Mouse (Mus musculus) C2C12 (cell line): ENCODE data around the gene Runx2.

ENCODE experiments used
- CEBPB ChIP-seq: IDR thresholded peaks from one replicate; pipeline ENCODE4 v1.6.1; 2011; ENCODE audit warnings: low read depth, mild to moderate bottlenecking, control low read depth, moderate library complexity
- CTCF ChIP-seq: IDR thresholded peaks from one replicate; pipeline ENCODE4 v1.5.1; 2011; ENCODE audit not compliant: control insufficient read depth, insufficient read depth, insufficient read length
- MAX ChIP-seq: IDR thresholded peaks from one replicate; pipeline ENCODE4 v1.6.1; 2011; ENCODE audit warnings: mild to moderate bottlenecking, control low read depth

DNA sequence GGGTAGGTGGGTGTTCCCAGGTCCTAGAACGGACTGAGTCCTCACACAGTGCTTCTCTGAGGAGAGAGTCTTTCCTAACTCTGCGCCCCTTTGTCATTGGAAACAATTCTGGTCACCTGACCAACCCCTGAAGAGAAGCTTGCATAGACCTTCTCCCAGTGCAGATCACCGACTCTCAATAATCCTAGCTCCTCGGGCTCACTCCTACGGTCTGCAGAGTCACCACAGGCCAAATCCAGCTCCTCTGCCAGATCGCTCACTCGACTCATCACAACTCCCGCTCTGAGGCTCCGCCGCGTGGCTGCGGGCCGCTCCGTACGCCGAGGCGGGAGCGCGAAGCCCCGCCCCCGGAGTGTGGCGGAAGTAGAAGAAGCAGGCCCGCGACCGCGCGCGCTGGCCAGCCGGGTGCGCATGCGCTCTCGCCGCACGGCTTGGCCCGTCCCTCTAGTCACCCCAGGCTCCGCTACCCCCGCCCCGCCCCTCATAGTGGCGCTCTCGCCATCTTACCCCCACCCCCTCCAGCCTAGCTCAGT lies 37.8 kb downstream of the Runx2 start, which contains the start of gene Supt3:
- TF ChIP-seq CEBPB (no peak), CTCF (no peak), MAX (peak; percentile 98)
